Mouse (Mus musculus) midbrain, embryonic 16.5 days (tissue): Measurements from ENCODE around the gene Wt1. TPM values are rescaled to one million over a fixed set of nuclear protein-coding genes. Genes with fewer than 3 reads are reported as not detected.

ENCODE experiments used
- ATAC-seq: fragments of 200-750 bp; cut with Nextera tagmentation; 2 replicates; pipeline ENCODE4 v1.8.0; 2017; ENCODE audit warnings: moderate TSS enrichment
- H3K27ac ChIP-seq: fragments of 300-500 bp; sonication (generic); 2 replicates; pipeline ENCODE4 v1.5.1; 2014; ENCODE audit warnings: mild to moderate bottlenecking, low read length, mixed read lengths
- H3K27me3 ChIP-seq: fragments of 300-500 bp; sonication (generic); 2 replicates; pipeline ENCODE4 v1.6.1; 2014; ENCODE audit warnings: low read depth, low read length, mixed read lengths; ENCODE audit not compliant: control insufficient read depth, insufficient read depth
- H3K36me3 ChIP-seq: fragments of 300-500 bp; sonication (generic); 2 replicates; pipeline ENCODE4 v1.6.1; 2014; ENCODE audit warnings: mild to moderate bottlenecking, low read length, moderate library complexity, mixed read lengths; ENCODE audit not compliant: control insufficient read depth, insufficient read depth
- H3K4me1 ChIP-seq: fragments of 300-500 bp; sonication (generic); 2 replicates; pipeline ENCODE4 v1.6.1; 2014; ENCODE audit warnings: mild to moderate bottlenecking, low read length, mixed read lengths; ENCODE audit not compliant: control insufficient read depth, insufficient read depth
- H3K4me2 ChIP-seq: fragments of 300-500 bp; sonication (generic); 2 replicates; pipeline ENCODE4 v1.6.1; 2014; ENCODE audit warnings: mild to moderate bottlenecking, low read length, mixed read lengths
- H3K4me3 ChIP-seq: fragments of 300-500 bp; sonication (generic); 2 replicates; pipeline ENCODE4 v1.5.1; 2014; ENCODE audit warnings: low read depth, mild to moderate bottlenecking, low read length, moderate library complexity, mixed read lengths
- H3K9ac ChIP-seq: fragments of 300-500 bp; sonication (generic); 2 replicates; pipeline ENCODE4 v1.6.1; 2014; ENCODE audit warnings: low read depth, low read length, mixed read lengths
- H3K9me3 ChIP-seq: fragments of 300-500 bp; sonication (generic); replicated peaks from 2 replicates; pipeline ENCODE4 v1.6.1; 2014; ENCODE audit warnings: mild to moderate bottlenecking, low read length, mixed read lengths; ENCODE audit not compliant: control insufficient read depth, poor library complexity, severe bottlenecking
- WGBS: fragments of 180-500 bp; shearing (Covaris S2); extraction: QIAGEN DNeasy Blood & Tissue Kit; methylation state at CpG from one replicate; pipeline ENCODE4 v1.1.7; 2014; 5-methylcytosine and 5-hydroxymethylcytosine counted together
- polyA plus RNA-seq: library from polyadenylated mRNA; unstranded; fragments of >200 nt; fragmentation: Nextera tagmentation; extraction: Ambion mirVana; gene quantifications from 2 replicates; pipeline ENCODE4 v1.2.1, GENCODE M21; 2015

Gene Wt1
- polyA plus RNA-seq, 1 experiment from 2014 or later, result 0.13 TPM

DNA sequence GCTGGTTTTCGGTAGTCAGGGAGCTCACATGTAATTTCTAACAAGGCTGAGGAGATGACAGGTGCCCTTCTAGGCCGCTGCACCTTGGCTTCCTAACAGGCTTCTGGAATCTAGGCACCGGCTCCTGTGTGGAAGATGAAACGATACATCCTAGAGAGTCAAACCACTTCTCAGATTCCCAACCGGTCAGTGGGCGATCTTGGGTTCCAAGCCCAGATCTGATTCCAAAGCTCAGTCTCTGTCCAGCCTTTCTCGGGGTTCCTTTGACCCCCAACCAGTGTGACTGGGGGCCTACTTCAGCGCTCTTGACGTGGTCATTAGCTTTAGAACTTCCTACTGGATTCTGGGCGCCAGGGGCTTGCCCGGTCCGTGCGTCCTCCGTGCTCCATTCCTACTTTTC, 17.4 kb downstream of the Wt1 start:
- Histone ChIP-seq H3K36me3 (no peaks in the 10 kb centered on the region), H3K9ac (no peak overlapping the region), H3K4me2 (no peak overlapping the region), H3K27ac (no peak overlapping the region), H3K4me3 (no peak overlapping the region), H3K27me3 (peaks cover 11% of the 10 kb centered on the region), H3K9me3 (no peaks in the 10 kb centered on the region), H3K4me1 (no peaks in the 10 kb centered on the region)
- WGBS, result 94% methylated on average over 14 of the region's 14 CpGs
- no peak for ATAC-seq

DNA sequence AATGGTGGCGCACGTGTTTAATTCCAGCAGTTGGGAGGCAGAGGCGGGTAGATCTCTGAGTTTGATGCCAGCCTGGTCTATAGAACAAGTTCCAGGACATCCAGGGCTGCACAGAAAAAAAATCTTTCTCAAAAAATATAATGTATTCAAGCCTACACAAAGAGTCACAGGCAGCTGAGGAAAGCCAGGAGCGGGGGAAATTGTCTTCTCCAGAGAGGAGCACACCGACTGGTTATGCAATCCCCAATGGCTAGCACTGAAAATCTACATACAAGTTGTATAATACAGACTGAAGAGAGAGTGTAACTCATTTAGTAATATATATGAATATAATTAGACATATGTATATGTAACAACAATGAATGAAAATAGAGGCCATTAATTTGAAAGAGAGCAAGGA, 25.2 kb downstream of the Wt1 start:
- WGBS, result 95% methylated on average over 5 of the region's 5 CpGs

DNA sequence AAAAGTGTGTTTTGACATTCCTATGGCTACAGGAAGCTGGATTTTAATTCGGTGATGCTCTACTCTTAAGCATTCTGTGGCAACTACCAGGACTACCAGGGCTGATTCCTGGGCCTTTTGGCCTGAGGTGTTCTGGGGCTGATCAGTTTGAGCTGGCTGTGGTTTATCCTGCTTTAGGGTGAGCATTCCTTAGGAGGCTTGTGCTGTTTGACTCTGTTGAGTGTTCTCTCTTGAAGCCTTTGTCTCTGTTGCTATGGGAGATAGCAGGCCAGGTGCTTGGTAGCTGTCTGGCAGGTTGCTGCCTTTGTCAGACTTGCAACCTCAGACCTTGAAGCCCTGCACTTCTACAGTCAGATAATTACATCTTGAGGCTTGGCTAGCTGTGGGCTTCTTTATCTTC, 26.7 kb downstream of the Wt1 start:
- ATAC-seq, result no peak
- Histone ChIP-seq H3K9me3 (no peaks in the 10 kb centered on the region), H3K4me1 (no peaks in the 10 kb centered on the region), H3K36me3 (no peaks in the 10 kb centered on the region), H3K27ac (no peak overlapping the region), H3K9ac (no peak overlapping the region), H3K27me3 (no peaks in the 10 kb centered on the region), H3K4me2 (no peak overlapping the region), H3K4me3 (no peak overlapping the region)
- WGBS, result 89% methylated on average over 1 of the region's 1 CpGs

More for the DNA sequence above, 25.2 kb downstream of the Wt1 start:
- no peak overlapping the region for H3K27ac ChIP-seq
- H3K4me3 ChIP-seq, result no peak overlapping the region
- no peak overlapping the region for H3K4me2 ChIP-seq
- no peaks in the 10 kb centered on the region for H3K4me1 ChIP-seq
- H3K36me3 ChIP-seq, result no peaks in the 10 kb centered on the region
- no peaks in the 10 kb centered on the region for H3K27me3 ChIP-seq
- no peaks in the 10 kb centered on the region for H3K9me3 ChIP-seq
- no peak overlapping the region for H3K9ac ChIP-seq
- no peak for ATAC-seq

DNA sequence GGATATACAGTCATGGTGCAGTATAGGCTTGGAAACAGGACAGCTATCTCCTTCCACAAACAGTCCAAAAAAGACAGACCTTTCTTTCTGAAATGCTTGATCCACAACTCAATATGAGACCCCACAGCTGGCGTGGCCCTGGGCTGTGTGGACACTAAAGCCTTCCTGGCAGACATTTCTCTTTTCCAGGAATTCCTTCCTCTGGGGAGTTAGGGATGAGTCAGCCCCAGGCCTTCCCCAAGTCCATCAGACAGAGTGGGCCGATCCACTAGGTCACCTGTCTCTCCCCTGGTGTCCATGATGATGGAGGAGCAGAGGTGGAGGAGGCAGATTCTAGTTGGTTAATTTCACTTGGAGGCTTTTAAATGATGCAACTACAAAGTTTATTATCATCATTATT, 34.6 kb downstream of the Wt1 start:
- no peaks in the 10 kb centered on the region for H3K9me3 ChIP-seq
- H3K27ac ChIP-seq, result no peak overlapping the region
- 80% methylated on average over 2 of the region's 2 CpGs for WGBS
- H3K4me1 ChIP-seq, result no peaks in the 10 kb centered on the region
- no peaks in the 10 kb centered on the region for H3K27me3 ChIP-seq
- no peak for ATAC-seq
- no peak overlapping the region for H3K4me2 ChIP-seq
- no peaks in the 10 kb centered on the region for H3K36me3 ChIP-seq
- H3K9ac ChIP-seq, result no peak overlapping the region
- no peak overlapping the region for H3K4me3 ChIP-seq

GRCm38 (mm10) chr2:105162763-105163162, 36.4 kb downstream of the Wt1 start:
- Histone ChIP-seq H3K36me3 (no peaks in the 10 kb centered on the region), H3K9me3 (no peaks in the 10 kb centered on the region), H3K27ac (no peak overlapping the region), H3K27me3 (no peaks in the 10 kb centered on the region), H3K4me2 (no peak overlapping the region), H3K4me3 (no peak overlapping the region), H3K4me1 (no peaks in the 10 kb centered on the region), H3K9ac (no peak overlapping the region)
- no peak for ATAC-seq
- WGBS, result 41% methylated on average over 4 of the region's 4 CpGs

DNA sequence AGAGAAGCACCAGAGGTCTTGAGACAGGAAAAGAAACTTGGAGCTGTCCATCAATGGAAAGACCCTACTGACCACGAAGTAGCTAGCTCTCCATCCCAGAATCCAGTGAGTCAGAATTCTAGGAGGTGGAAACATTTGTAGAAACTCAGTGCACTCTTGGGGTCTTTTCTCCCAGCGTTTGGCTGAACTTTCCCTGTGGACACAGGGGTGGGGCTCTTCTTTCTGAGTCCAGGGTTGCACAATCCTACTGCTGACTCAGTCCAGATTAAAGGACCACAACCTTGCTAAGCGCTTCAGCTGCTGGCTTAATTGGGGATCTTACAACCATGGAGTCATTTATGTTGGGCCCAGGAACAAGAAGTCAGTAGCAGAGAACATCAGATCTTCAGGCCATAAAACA, 41.8 kb downstream of the Wt1 start:
- H3K4me3 ChIP-seq, result no peak overlapping the region
- H3K9me3 ChIP-seq, result no peaks in the 10 kb centered on the region
- H3K4me2 ChIP-seq, result no peak overlapping the region
- no peaks in the 10 kb centered on the region for H3K4me1 ChIP-seq
- ATAC-seq, result no peak
- WGBS, result 95% methylated on average over 3 of the region's 3 CpGs
- H3K27ac ChIP-seq, result no peak overlapping the region
- no peak overlapping the region for H3K9ac ChIP-seq
- H3K36me3 ChIP-seq, result no peaks in the 10 kb centered on the region
- H3K27me3 ChIP-seq, result no peaks in the 10 kb centered on the region

DNA sequence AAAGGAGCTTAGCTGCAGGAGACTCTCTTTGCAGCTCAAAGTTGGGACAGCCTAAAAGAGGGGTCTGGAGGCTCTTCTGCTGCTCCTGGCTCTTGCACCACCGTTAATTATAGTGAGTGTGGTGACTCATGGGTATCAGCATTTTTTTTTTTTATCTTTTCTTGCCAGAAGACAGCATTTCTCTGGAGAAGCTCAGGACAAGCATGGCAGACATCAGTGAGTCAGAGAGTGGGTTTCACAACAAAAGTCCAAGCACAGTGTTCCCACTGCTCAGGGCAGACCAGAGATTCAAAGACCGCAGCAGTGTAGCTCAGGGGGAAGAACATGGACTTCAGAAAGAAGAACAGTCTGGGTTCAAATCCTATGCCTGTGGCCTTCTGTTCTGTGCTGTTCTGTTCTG, 47.9 kb downstream of the Wt1 start:
- H3K4me2 ChIP-seq, result no peak overlapping the region
- H3K4me1 ChIP-seq, result no peaks in the 10 kb centered on the region
- no peak overlapping the region for H3K9ac ChIP-seq
- ATAC-seq, result no peak
- no peaks in the 10 kb centered on the region for H3K36me3 ChIP-seq
- H3K27ac ChIP-seq, result no peak overlapping the region
- WGBS, result 70% methylated on average over 2 of the region's 2 CpGs
- no peaks in the 10 kb centered on the region for H3K27me3 ChIP-seq
- no peaks in the 10 kb centered on the region for H3K9me3 ChIP-seq
- no peak overlapping the region for H3K4me3 ChIP-seq

DNA sequence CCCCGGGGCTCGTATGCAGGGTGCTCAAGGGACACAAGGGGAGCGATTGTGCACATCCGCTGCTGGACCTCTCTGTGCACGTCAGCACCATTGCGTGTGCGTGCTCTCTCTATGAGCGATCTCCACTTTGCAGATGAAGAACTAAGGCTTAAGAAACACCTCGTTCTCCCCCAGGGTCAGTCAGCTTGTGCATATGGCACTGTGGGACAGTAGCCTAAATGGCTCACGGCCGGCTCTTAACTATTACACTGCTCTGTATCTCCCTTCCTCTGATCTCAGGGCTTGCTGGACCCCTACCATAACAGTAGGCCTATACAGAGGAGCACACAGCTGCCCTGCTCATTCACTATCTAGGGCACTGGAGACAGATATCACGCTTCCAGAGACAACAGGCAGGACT, 52.5 kb downstream of the Wt1 start:
- no peak overlapping the region for H3K4me2 ChIP-seq
- WGBS, result 93% methylated on average over 12 of the region's 12 CpGs
- no peak overlapping the region for H3K4me3 ChIP-seq
- no peak overlapping the region for H3K9ac ChIP-seq
- H3K27me3 ChIP-seq, result no peaks in the 10 kb centered on the region
- no peaks in the 10 kb centered on the region for H3K4me1 ChIP-seq
- H3K27ac ChIP-seq, result no peak overlapping the region
- no peaks in the 10 kb centered on the region for H3K36me3 ChIP-seq
- no peak for ATAC-seq
- peaks cover 4% of the 10 kb centered on the region; the same call in 1 of the 2 replicates for H3K9me3 ChIP-seq

DNA sequence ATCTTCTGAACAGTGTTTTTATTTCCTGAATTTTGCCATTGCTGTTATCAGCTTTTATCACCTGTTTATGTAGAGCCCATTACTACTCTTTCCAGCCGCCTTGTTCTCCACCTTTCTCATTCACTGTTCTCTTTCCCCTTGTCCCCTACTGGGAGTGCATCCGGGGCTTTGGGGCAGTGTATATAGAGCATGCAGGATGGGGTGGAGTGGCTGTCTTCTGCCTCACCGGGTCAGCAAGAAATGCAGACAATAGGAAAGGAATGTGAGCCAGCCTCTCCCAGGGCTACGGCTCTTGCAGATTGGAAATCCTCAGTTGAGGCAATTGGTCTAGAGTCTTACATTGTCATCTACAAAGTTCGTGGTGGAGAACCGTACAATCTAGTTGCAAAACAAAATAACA, 56.2 kb downstream of the Wt1 start:
- no peak overlapping the region for H3K27ac ChIP-seq
- 21% methylated on average over 6 of the region's 6 CpGs for WGBS

GRCm38 (mm10) chr2:105185140-105185539, 58.8 kb downstream of the Wt1 start:
- WGBS, result 92% methylated on average over 3 of the region's 3 CpGs
- no peaks in the 10 kb centered on the region for H3K27me3 ChIP-seq
- no peak for ATAC-seq

More for the DNA sequence above, 56.2 kb downstream of the Wt1 start:
- no peaks in the 10 kb centered on the region for H3K27me3 ChIP-seq
- no peaks in the 10 kb centered on the region for H3K4me1 ChIP-seq
- no peak overlapping the region for H3K4me3 ChIP-seq
- no peak overlapping the region for H3K9ac ChIP-seq
- no peak overlapping the region for H3K4me2 ChIP-seq
- peaks cover 4% of the 10 kb centered on the region; the same call in 1 of the 2 replicates for H3K9me3 ChIP-seq
- ATAC-seq, result no peak
- H3K36me3 ChIP-seq, result no peaks in the 10 kb centered on the region

More at GRCm38 (mm10) chr2:105185140-105185539, 58.8 kb downstream of the Wt1 start:
- Histone ChIP-seq H3K9me3 (peaks cover 2% of the 10 kb centered on the region; the same call in 1 of the 2 replicates), H3K9ac (no peak overlapping the region), H3K27ac (no peak overlapping the region), H3K4me3 (no peak overlapping the region), H3K4me1 (no peaks in the 10 kb centered on the region), H3K36me3 (no peaks in the 10 kb centered on the region), H3K4me2 (no peak overlapping the region)
